Mouse (Mus musculus): ENCODE data around the gene Zkscan2. TPM values are rescaled to one million over a fixed set of nuclear protein-coding genes. Genes with fewer than 3 reads are reported as not detected.

Gene Zkscan2
- polyA plus RNA-seq, 1 experiment from 2014 or later, result 5.3 TPM

- no peak overlapping the region for H3K9ac ChIP-seq (replicated peaks; ENCODE audit: low read length)
- no peaks in the 10 kb centered on the region for H3K36me3 ChIP-seq (replicated peaks; ENCODE audit: control insufficient read depth, insufficient read depth, low read depth, low read length)
- no peak overlapping the region for H3K27ac ChIP-seq (replicated peaks; ENCODE audit: low read depth, low read length)
- H3K4me1 ChIP-seq (ENCODE audit: control insufficient read depth, insufficient read depth, low read length), result no peaks in the 10 kb centered on the region
- no peak for ATAC-seq (replicated peaks; ENCODE audit: insufficient number of reproducible peaks, low FRiP score, low TSS enrichment, low read depth)
- no peak overlapping the region for H3K4me2 ChIP-seq (ENCODE audit: low read depth, low read length)
- no peak for DNase-seq (ENCODE audit: low spot score)
- H3K4me3 ChIP-seq (ENCODE audit: low read depth, low read length), result no peak overlapping the region
- no peaks in the 10 kb centered on the region for H3K9me3 ChIP-seq (replicated peaks; ENCODE audit: control insufficient read depth, low read length)
- WGBS, result 94% methylated on average over 3 of the region's 3 CpGs
- H3K27me3 ChIP-seq (ENCODE audit: control insufficient read depth, insufficient read depth, low read length), result no peaks in the 10 kb centered on the region
These were observed 45.2 kb downstream of the Zkscan2 start for GRCm38 (mm10) chr7:123455088-123455487.

GRCm38 (mm10) chr7:123453066-123453465, 47.2 kb downstream of the Zkscan2 start:
- Histone ChIP-seq H3K36me3 (replicated peaks; ENCODE audit: control insufficient read depth, insufficient read depth, low read depth, low read length) (no peaks in the 10 kb centered on the region), H3K27ac (replicated peaks; ENCODE audit: low read depth, low read length) (no peak overlapping the region), H3K9ac (replicated peaks; ENCODE audit: low read length) (no peak overlapping the region), H3K9me3 (replicated peaks; ENCODE audit: control insufficient read depth, low read length) (no peaks in the 10 kb centered on the region), H3K4me1 (ENCODE audit: control insufficient read depth, insufficient read depth, low read length) (no peaks in the 10 kb centered on the region), H3K27me3 (ENCODE audit: control insufficient read depth, insufficient read depth, low read length) (no peaks in the 10 kb centered on the region), H3K4me3 (ENCODE audit: low read depth, low read length) (no peak overlapping the region), H3K4me2 (ENCODE audit: low read depth, low read length) (no peak overlapping the region)
- no peak for DNase-seq (ENCODE audit: low spot score)
- WGBS, result 92% methylated on average over 8 of the region's 8 CpGs
- ATAC-seq (replicated peaks; ENCODE audit: insufficient number of reproducible peaks, low FRiP score, low TSS enrichment, low read depth), result no peak

GRCm38 (mm10) chr7:123452551-123452950, 47.7 kb downstream of the Zkscan2 start:
- Histone ChIP-seq H3K36me3 (replicated peaks; ENCODE audit: control insufficient read depth, insufficient read depth, low read depth, low read length) (no peaks in the 10 kb centered on the region), H3K9ac (replicated peaks; ENCODE audit: low read length) (no peak overlapping the region), H3K27me3 (ENCODE audit: control insufficient read depth, insufficient read depth, low read length) (no peaks in the 10 kb centered on the region), H3K27ac (replicated peaks; ENCODE audit: low read depth, low read length) (no peak overlapping the region), H3K4me3 (ENCODE audit: low read depth, low read length) (no peak overlapping the region), H3K9me3 (replicated peaks; ENCODE audit: control insufficient read depth, low read length) (no peaks in the 10 kb centered on the region), H3K4me1 (ENCODE audit: control insufficient read depth, insufficient read depth, low read length) (no peaks in the 10 kb centered on the region), H3K4me2 (ENCODE audit: low read depth, low read length) (no peak overlapping the region)
- DNase-seq (ENCODE audit: low spot score) (no peak), ATAC-seq (replicated peaks; ENCODE audit: insufficient number of reproducible peaks, low FRiP score, low TSS enrichment, low read depth) (no peak)
- 78% methylated on average over 6 of the region's 6 CpGs for WGBS

- no peaks in the 10 kb centered on the region for H3K9me3 ChIP-seq (replicated peaks; ENCODE audit: control insufficient read depth, low read length)
- no peak for DNase-seq (ENCODE audit: low spot score)
- 82% methylated on average over 2 of the region's 2 CpGs for WGBS
- no peak overlapping the region for H3K27ac ChIP-seq (replicated peaks; ENCODE audit: low read depth, low read length)
- no peaks in the 10 kb centered on the region for H3K27me3 ChIP-seq (ENCODE audit: control insufficient read depth, insufficient read depth, low read length)
- H3K36me3 ChIP-seq (replicated peaks; ENCODE audit: control insufficient read depth, insufficient read depth, low read depth, low read length), result no peaks in the 10 kb centered on the region
- no peak overlapping the region for H3K4me3 ChIP-seq (ENCODE audit: low read depth, low read length)
- ATAC-seq (replicated peaks; ENCODE audit: insufficient number of reproducible peaks, low FRiP score, low TSS enrichment, low read depth), result no peak
- no peak overlapping the region for H3K4me2 ChIP-seq (ENCODE audit: low read depth, low read length)
- H3K4me1 ChIP-seq (ENCODE audit: control insufficient read depth, insufficient read depth, low read length), result no peaks in the 10 kb centered on the region
- no peak overlapping the region for H3K9ac ChIP-seq (replicated peaks; ENCODE audit: low read length)
These were observed 49.7 kb downstream of the Zkscan2 start for GRCm38 (mm10) chr7:123450515-123450914.

GRCm38 (mm10) chr7:123449676-123450075, 50.6 kb downstream of the Zkscan2 start:
- no peak overlapping the region for H3K4me3 ChIP-seq (ENCODE audit: low read depth, low read length)
- no peak overlapping the region for H3K4me2 ChIP-seq (ENCODE audit: low read depth, low read length)
- WGBS, result 60% methylated on average over 10 of the region's 10 CpGs
- no peak for DNase-seq (ENCODE audit: low spot score)
- H3K36me3 ChIP-seq (replicated peaks; ENCODE audit: control insufficient read depth, insufficient read depth, low read depth, low read length), result no peaks in the 10 kb centered on the region
- H3K9me3 ChIP-seq (replicated peaks; ENCODE audit: control insufficient read depth, low read length), result no peaks in the 10 kb centered on the region
- H3K27me3 ChIP-seq (ENCODE audit: control insufficient read depth, insufficient read depth, low read length), result no peaks in the 10 kb centered on the region
- no peak overlapping the region for H3K27ac ChIP-seq (replicated peaks; ENCODE audit: low read depth, low read length)
- H3K4me1 ChIP-seq (ENCODE audit: control insufficient read depth, insufficient read depth, low read length), result no peaks in the 10 kb centered on the region
- H3K9ac ChIP-seq (replicated peaks; ENCODE audit: low read length), result no peak overlapping the region
- no peak for ATAC-seq (replicated peaks; ENCODE audit: insufficient number of reproducible peaks, low FRiP score, low TSS enrichment, low read depth)

GRCm38 (mm10) chr7:123448794-123449193, 51.5 kb downstream of the Zkscan2 start:
- no peak overlapping the region for H3K9ac ChIP-seq (replicated peaks; ENCODE audit: low read length)
- H3K9me3 ChIP-seq (replicated peaks; ENCODE audit: control insufficient read depth, low read length), result no peaks in the 10 kb centered on the region
- no peaks in the 10 kb centered on the region for H3K36me3 ChIP-seq (replicated peaks; ENCODE audit: control insufficient read depth, insufficient read depth, low read depth, low read length)
- H3K4me2 ChIP-seq (ENCODE audit: low read depth, low read length), result no peak overlapping the region
- no peak for DNase-seq (ENCODE audit: low spot score)
- WGBS, result 89% methylated on average over 2 of the region's 2 CpGs
- no peaks in the 10 kb centered on the region for H3K27me3 ChIP-seq (ENCODE audit: control insufficient read depth, insufficient read depth, low read length)
- no peak overlapping the region for H3K27ac ChIP-seq (replicated peaks; ENCODE audit: low read depth, low read length)
- ATAC-seq (replicated peaks; ENCODE audit: insufficient number of reproducible peaks, low FRiP score, low TSS enrichment, low read depth), result no peak
- H3K4me1 ChIP-seq (ENCODE audit: control insufficient read depth, insufficient read depth, low read length), result no peaks in the 10 kb centered on the region
- H3K4me3 ChIP-seq (ENCODE audit: low read depth, low read length), result no peak overlapping the region

GRCm38 (mm10) chr7:123442079-123442478, 58.2 kb downstream of the Zkscan2 start:
- Histone ChIP-seq H3K4me1 (ENCODE audit: control insufficient read depth, insufficient read depth, low read length) (no peaks in the 10 kb centered on the region), H3K9ac (replicated peaks; ENCODE audit: low read length) (no peak overlapping the region), H3K36me3 (replicated peaks; ENCODE audit: control insufficient read depth, insufficient read depth, low read depth, low read length) (no peaks in the 10 kb centered on the region), H3K27ac (replicated peaks; ENCODE audit: low read depth, low read length) (no peak overlapping the region), H3K9me3 (replicated peaks; ENCODE audit: control insufficient read depth, low read length) (no peaks in the 10 kb centered on the region), H3K4me3 (ENCODE audit: low read depth, low read length) (no peak overlapping the region), H3K4me2 (ENCODE audit: low read depth, low read length) (no peak overlapping the region), H3K27me3 (ENCODE audit: control insufficient read depth, insufficient read depth, low read length) (no peaks in the 10 kb centered on the region)
- WGBS, result 83% methylated on average over 1 of the region's 1 CpGs
- ATAC-seq (replicated peaks; ENCODE audit: insufficient number of reproducible peaks, low FRiP score, low TSS enrichment, low read depth) (no peak), DNase-seq (ENCODE audit: low spot score) (no peak)

GRCm38 (mm10) chr7:123431206-123431605, 69.0 kb downstream of the Zkscan2 start:
- Histone ChIP-seq H3K27ac (replicated peaks; ENCODE audit: low read depth, low read length) (no peak overlapping the region), H3K27me3 (ENCODE audit: control insufficient read depth, insufficient read depth, low read length) (no peaks in the 10 kb centered on the region), H3K4me1 (ENCODE audit: control insufficient read depth, insufficient read depth, low read length) (no peaks in the 10 kb centered on the region), H3K9ac (replicated peaks; ENCODE audit: low read length) (no peak overlapping the region), H3K4me3 (ENCODE audit: low read depth, low read length) (no peak overlapping the region), H3K36me3 (replicated peaks; ENCODE audit: control insufficient read depth, insufficient read depth, low read depth, low read length) (no peaks in the 10 kb centered on the region; the same call in 1 of the 2 replicates), H3K4me2 (ENCODE audit: low read depth, low read length) (no peak overlapping the region), H3K9me3 (replicated peaks; ENCODE audit: control insufficient read depth, low read length) (no peaks in the 10 kb centered on the region)
- ATAC-seq (replicated peaks; ENCODE audit: insufficient number of reproducible peaks, low FRiP score, low TSS enrichment, low read depth) (no peak), DNase-seq (ENCODE audit: low spot score) (no peak)
- 79% methylated on average over 4 of the region's 4 CpGs for whole genome bisulfite sequencing

All from embryonic facial prominence, embryonic 11.5 days (tissue).